Mouse (Mus musculus) heart, postnatal 0 days (tissue): ENCODE data around the gene Mpzl2.

ENCODE experiments used
- CTCF ChIP-seq: IDR thresholded peaks from 2 replicates; pipeline ENCODE4 v1.5.1; 2016; ENCODE audit warnings: antibody characterized with exemption, control low read depth, low read depth
- EP300 ChIP-seq: IDR thresholded peaks from 2 replicates; pipeline ENCODE4 v1.6.1; 2016; ENCODE audit warnings: antibody characterized with exemption, low read depth

DNA sequence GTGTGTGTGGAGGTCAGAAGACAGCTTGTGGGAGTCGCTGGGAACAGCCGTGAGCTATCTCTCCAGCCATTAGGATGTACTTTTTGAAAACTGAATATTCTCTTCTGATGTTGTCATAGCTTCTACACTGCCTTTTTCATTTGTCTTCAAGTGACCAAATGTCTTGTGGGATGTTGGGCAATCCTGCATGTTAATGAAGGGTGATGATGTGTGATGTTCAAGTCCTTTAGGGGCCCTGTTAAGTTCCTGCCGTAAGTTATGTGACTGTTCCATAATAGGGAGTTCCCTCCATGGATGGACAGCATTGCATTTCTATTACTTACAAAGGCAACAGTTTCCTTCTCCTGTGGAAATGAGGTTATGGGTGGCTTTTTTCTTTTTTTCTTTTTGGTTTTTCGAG is 27.1 kb downstream of the Mpzl2 start:
- no peak for TF ChIP-seq CTCF
- TF ChIP-seq EP300, result no peak
